Mouse (Mus musculus) ES-Bruce4 (cell line): ENCODE data around the gene Plpp2.

ENCODE experiments used
- CTCF ChIP-seq: IDR thresholded peaks from one replicate; pipeline ENCODE4 v1.8.1; 2011; ENCODE audit warnings: low read depth, low read length
- EP300 ChIP-seq: IDR thresholded peaks from 2 replicates; pipeline ENCODE4 v1.6.1; 2011; ENCODE audit warnings: low read depth, low read length; ENCODE audit not compliant: insufficient read depth
- POLR2A ChIP-seq: IDR thresholded peaks from one replicate; pipeline ENCODE4 v1.8.1; 2011; ENCODE audit warnings: low read length; ENCODE audit not compliant: insufficient read depth

DNA sequence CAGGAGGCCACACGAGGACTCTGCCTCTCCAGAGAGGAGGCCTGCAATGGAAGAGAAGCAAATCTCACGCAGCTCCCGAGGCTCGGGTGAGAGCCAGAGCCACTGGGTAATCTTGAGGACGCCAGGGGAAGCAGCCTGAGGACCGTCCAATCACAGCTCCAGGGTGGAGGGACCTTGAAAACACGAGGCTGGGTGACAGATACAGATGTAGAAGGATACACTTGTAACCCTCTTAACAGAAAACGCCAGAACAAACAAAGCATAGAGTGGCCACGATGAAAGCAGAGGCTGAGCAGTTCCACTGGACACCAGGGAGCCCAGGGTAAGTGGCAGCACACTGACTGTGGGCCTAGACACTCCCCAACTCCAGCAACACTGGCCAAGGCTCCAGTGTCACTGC is 16.8 kb upstream of the Plpp2 start:
- TF ChIP-seq POLR2A, result no peak
- TF ChIP-seq CTCF, result no peak
- TF ChIP-seq EP300, result no peak
